Mouse (Mus musculus): ENCODE results near the gene Eps15. TPM values are rescaled to one million over a fixed set of nuclear protein-coding genes. Genes with fewer than 3 reads are reported as not detected.
"Not testable (repeated sequence)": the region's sequence is repeated elsewhere in the genome, so short reads cannot be mapped to it uniquely, and the experiment has no call there.

The Eps15 gene
- polyA plus RNA-seq, 1 experiment from 2014 or later: 34.4 TPM

- peaks cover 34% of the 10 kb centered on the region for H3K36me3 ChIP-seq (replicated peaks)
- 63% methylated on average over 5 of the region's 5 CpGs for WGBS (ENCODE audit: insufficient replicate concordance)
- peaks cover 30% of the 10 kb centered on the region for H3K4me1 ChIP-seq (replicated peaks)
- H3K9ac ChIP-seq: no peak overlapping the region
- ATAC-seq (ENCODE audit: insufficient read depth): no peak
- no peak overlapping the region for H3K27ac ChIP-seq (replicated peaks)
- no peak overlapping the region for H3K4me2 ChIP-seq
- peaks cover 3% of the 10 kb centered on the region; the same call in 1 of the 2 replicates for H3K27me3 ChIP-seq
- H3K4me3 ChIP-seq (replicated peaks): no peak overlapping the region
- H3K9me3 ChIP-seq (replicated peaks): no peaks in the 10 kb centered on the region
These were observed 121.2 kb downstream of the Eps15 start for GRCm38 (mm10) chr4:109401176-109401689.

- Histone ChIP-seq H3K36me3 (replicated peaks) (peaks cover 34% of the 10 kb centered on the region), H3K27ac (replicated peaks) (peak overlapping the region; percentile 99), H3K4me2 (peak overlapping the region; percentile 92), H3K4me3 (replicated peaks) (peak overlapping the region; percentile 77), H3K9ac (peak overlapping the region; percentile 91), H3K4me1 (replicated peaks) (peaks cover 64% of the 10 kb centered on the region)
- ATAC-seq (ENCODE audit: insufficient read depth); H3K9me3 ChIP-seq (replicated peaks); H3K27me3 ChIP-seq: not testable (repeated sequence)
- 83% methylated on average over 3 of the region's 3 CpGs for WGBS (ENCODE audit: insufficient replicate concordance)
These were observed 124.8 kb downstream of the Eps15 start for GRCm38 (mm10) chr4:109404908-109405307.

- WGBS (ENCODE audit: insufficient replicate concordance): 51% methylated on average over 8 of the region's 8 CpGs
- ATAC-seq (ENCODE audit: insufficient read depth): no peak; the same call in 1 of the 2 replicates
- Histone ChIP-seq H3K9me3 (replicated peaks) (no peaks in the 10 kb centered on the region), H3K4me2 (peak overlapping the region; percentile 92), H3K4me1 (replicated peaks) (peaks cover 69% of the 10 kb centered on the region), H3K27me3 (no peaks in the 10 kb centered on the region), H3K27ac (replicated peaks) (peak overlapping the region; percentile 99), H3K36me3 (replicated peaks) (peaks cover 34% of the 10 kb centered on the region), H3K9ac (peak overlapping the region; percentile 91), H3K4me3 (replicated peaks) (peak overlapping the region; percentile 77)
These were observed 125.3 kb downstream of the Eps15 start for GRCm38 (mm10) chr4:109405415-109405814.

- 0% methylated on average over 3 of the region's 3 CpGs for WGBS (ENCODE audit: insufficient replicate concordance)
- Histone ChIP-seq H3K27me3 (no peaks in the 10 kb centered on the region), H3K9ac (peak overlapping the region; percentile 91), H3K4me2 (peak overlapping the region; percentile 92), H3K4me3 (replicated peaks) (peak overlapping the region; percentile 77), H3K27ac (replicated peaks) (peak overlapping the region; percentile 99), H3K36me3 (replicated peaks) (peaks cover 34% of the 10 kb centered on the region), H3K9me3 (replicated peaks) (no peaks in the 10 kb centered on the region), H3K4me1 (replicated peaks) (peaks cover 75% of the 10 kb centered on the region)
- peak; percentile 74 for ATAC-seq (ENCODE audit: insufficient read depth)
These were observed 126.0 kb downstream of the Eps15 start for GRCm38 (mm10) chr4:109406054-109406485.

- Histone ChIP-seq H3K4me3 (replicated peaks) (peak within 1 kb of the TSS; percentile 77), H3K4me2 (peak within 1 kb of the TSS; percentile 92), H3K27ac (replicated peaks) (peak within 1 kb of the TSS; percentile 99), H3K9ac (peak within 1 kb of the TSS; percentile 91), H3K4me1 (replicated peaks) (peaks cover 80% of the 10 kb centered on the region), H3K9me3 (replicated peaks) (no peaks in the 10 kb centered on the region), H3K36me3 (replicated peaks) (peaks cover 30% of the 10 kb centered on the region), H3K27me3 (no peaks in the 10 kb centered on the region)
- peak; percentile 44 for ATAC-seq (ENCODE audit: insufficient read depth)
- under 1% methylated on average over 53 of the region's 56 CpGs for WGBS (ENCODE audit: insufficient replicate concordance)
These were observed 126.6 kb downstream of the Eps15 start, which contains the start of gene Ttc39a for GRCm38 (mm10) chr4:109406486-109407175. Gene Ttc39a (plus strand): TSS chr4:109406623.

- H3K4me1 ChIP-seq (replicated peaks): peaks cover 85% of the 10 kb centered on the region
- H3K4me3 ChIP-seq (replicated peaks): peak overlapping the region; percentile 77
- H3K9me3 ChIP-seq (replicated peaks): no peaks in the 10 kb centered on the region
- H3K9ac ChIP-seq: peak overlapping the region; percentile 91
- peak overlapping the region; percentile 92 for H3K4me2 ChIP-seq
- H3K27ac ChIP-seq (replicated peaks): peak overlapping the region; percentile 99
- peaks cover 25% of the 10 kb centered on the region for H3K36me3 ChIP-seq (replicated peaks)
- no peaks in the 10 kb centered on the region for H3K27me3 ChIP-seq
- WGBS (ENCODE audit: insufficient replicate concordance): 3% methylated on average over 22 of the region's 24 CpGs
- ATAC-seq (ENCODE audit: insufficient read depth): no peak
These were observed 127.1 kb downstream of the Eps15 start for GRCm38 (mm10) chr4:109407176-109407520.

- H3K9me3 ChIP-seq (replicated peaks): no peaks in the 10 kb centered on the region
- H3K9ac ChIP-seq: peak overlapping the region; percentile 91
- H3K36me3 ChIP-seq (replicated peaks): peaks cover 18% of the 10 kb centered on the region
- no peaks in the 10 kb centered on the region for H3K27me3 ChIP-seq
- peak overlapping the region; percentile 77 for H3K4me3 ChIP-seq (replicated peaks)
- H3K27ac ChIP-seq (replicated peaks): peak overlapping the region; percentile 99
- H3K4me2 ChIP-seq: peak overlapping the region; percentile 92
- 79% methylated on average over 9 of the region's 9 CpGs for WGBS (ENCODE audit: insufficient replicate concordance)
- no peak for ATAC-seq (ENCODE audit: insufficient read depth)
- peaks cover 91% of the 10 kb centered on the region for H3K4me1 ChIP-seq (replicated peaks)
These were observed 127.8 kb downstream of the Eps15 start for GRCm38 (mm10) chr4:109407701-109408485.

GRCm38 (mm10) chr4:109410681-109411376, 130.8 kb downstream of the Eps15 start:
- H3K4me3 ChIP-seq (replicated peaks): peak overlapping the region; percentile 47
- peak; percentile 89 for ATAC-seq (ENCODE audit: insufficient read depth)
- peak overlapping the region; percentile 70 for H3K9ac ChIP-seq
- no peaks in the 10 kb centered on the region for H3K36me3 ChIP-seq (replicated peaks)
- H3K4me1 ChIP-seq (replicated peaks): peaks cover 87% of the 10 kb centered on the region
- WGBS (ENCODE audit: insufficient replicate concordance): 28% methylated on average over 9 of the region's 9 CpGs
- no peaks in the 10 kb centered on the region for H3K9me3 ChIP-seq (replicated peaks)
- peak overlapping the region; percentile 92 for H3K4me2 ChIP-seq
- no peaks in the 10 kb centered on the region for H3K27me3 ChIP-seq
- H3K27ac ChIP-seq (replicated peaks): peak overlapping the region; percentile 99

- H3K4me2 ChIP-seq: peak overlapping the region; percentile 92
- H3K4me3 ChIP-seq (replicated peaks): peak overlapping the region; percentile 47
- peak overlapping the region; percentile 70 for H3K9ac ChIP-seq
- 17% methylated on average over 6 of the region's 6 CpGs for WGBS (ENCODE audit: insufficient replicate concordance)
- H3K4me1 ChIP-seq (replicated peaks): peaks cover 81% of the 10 kb centered on the region
- ATAC-seq (ENCODE audit: insufficient read depth): peak; percentile 65
- no peaks in the 10 kb centered on the region for H3K36me3 ChIP-seq (replicated peaks)
- H3K27me3 ChIP-seq: no peaks in the 10 kb centered on the region
- H3K9me3 ChIP-seq (replicated peaks): no peaks in the 10 kb centered on the region
- H3K27ac ChIP-seq (replicated peaks): peak overlapping the region; percentile 99
These were observed 131.4 kb downstream of the Eps15 start for GRCm38 (mm10) chr4:109411377-109411967.

- peaks cover 75% of the 10 kb centered on the region for H3K4me1 ChIP-seq (replicated peaks)
- H3K27ac ChIP-seq (replicated peaks): peak overlapping the region; percentile 99
- WGBS (ENCODE audit: insufficient replicate concordance): 77% methylated on average over 5 of the region's 5 CpGs
- ATAC-seq (ENCODE audit: insufficient read depth): no peak
- H3K4me2 ChIP-seq: peak overlapping the region; percentile 92
- H3K4me3 ChIP-seq (replicated peaks): peak overlapping the region; percentile 47; the same call in 1 of the 2 replicates
- H3K36me3 ChIP-seq (replicated peaks): no peaks in the 10 kb centered on the region
- H3K27me3 ChIP-seq: no peaks in the 10 kb centered on the region
- H3K9ac ChIP-seq: peak overlapping the region; percentile 70
- no peaks in the 10 kb centered on the region for H3K9me3 ChIP-seq (replicated peaks)
These were observed 132.2 kb downstream of the Eps15 start for GRCm38 (mm10) chr4:109412233-109412632.
